Mouse (Mus musculus): ENCODE measurements around the gene Cadm1.

DNA sequence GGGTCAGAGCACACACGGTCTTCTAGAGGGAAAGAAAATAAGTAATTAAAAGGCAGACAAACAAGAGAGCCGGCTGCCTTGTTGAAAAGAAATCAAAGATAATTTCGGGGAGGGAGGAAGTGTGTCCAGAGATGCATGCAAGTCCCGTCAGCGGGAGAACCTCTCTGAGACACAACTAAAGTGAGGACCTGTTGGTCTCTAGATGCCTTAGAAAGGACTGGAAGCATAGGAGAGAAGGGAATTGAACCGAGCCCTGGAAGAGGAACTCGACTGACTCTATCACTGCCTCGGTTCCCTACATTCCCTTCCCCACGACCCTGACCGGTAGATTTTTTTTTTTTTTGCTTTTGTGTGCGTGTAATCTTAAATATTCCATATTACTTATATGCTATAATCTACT lies 791 bp upstream of the Cadm1 start:
- TF ChIP-seq E2F4 (IDR thresholded peaks at IDR 0.05; ENCODE audit: borderline replicate concordance, low read depth, low read length): no peak
- no peak for TF ChIP-seq USF2 (IDR thresholded peaks at IDR 0.05; ENCODE audit: borderline replicate concordance in 1 of 2, insufficient read depth in 1 of 2, low read depth in 1 of 2, low read length in 2 of 2)
- TF ChIP-seq CHD1 (IDR thresholded peaks at IDR 0.05; ENCODE audit: low read depth, low read length): no peak
- TF ChIP-seq MAX (IDR thresholded peaks at IDR 0.05; ENCODE audit: low read length): no peak
- TF ChIP-seq CTCF (IDR thresholded peaks at IDR 0.05 in 2 of 3, conservative IDR thresholded peaks at IDR 0.05 in 1 of 3; ENCODE audit: control insufficient read depth in 1 of 3, insufficient read depth in 1 of 3, low read depth in 2 of 3, low read length in 3 of 3, poor library complexity in 1 of 3, severe bottlenecking in 1 of 3): no peak
- no peak for TF ChIP-seq GATA1 (IDR thresholded peaks at IDR 0.05; ENCODE audit: low read depth, low read length)
- no peak for TF ChIP-seq ZNF384 (IDR thresholded peaks at IDR 0.05; ENCODE audit: low read depth, low read length)
- TF ChIP-seq POLR2A (IDR thresholded peaks at IDR 0.05; ENCODE audit: control insufficient read depth in 1 of 2, insufficient read depth in 1 of 2, low read depth in 1 of 2, low read length in 2 of 2, poor library complexity in 1 of 2): no peak
- no peak for TF ChIP-seq TBP (IDR thresholded peaks at IDR 0.05; ENCODE audit: low read depth, low read length)
- no peak for TF ChIP-seq EP300 (IDR thresholded peaks at IDR 0.05; ENCODE audit: low read depth in 1 of 2, low read length in 2 of 2)
